Mouse (Mus musculus) gastrocnemius, adult 2 months (tissue): ENCODE data around the gene Snrpg. TPM values are rescaled to one million over a fixed set of nuclear protein-coding genes. Genes with fewer than 3 reads are reported as not detected.

Experiments
- DNase-seq: peaks from one replicate; pipeline ENCODE4 v3.0.0; 2022
- H3K27ac ChIP-seq: fragments of 200-600 bp; 2 replicates; pipeline ENCODE4 v1.8.1; 2022; ENCODE audit warnings: mild to moderate bottlenecking
- H3K4me3 ChIP-seq: fragments of 200-600 bp; 2 replicates; pipeline ENCODE4 v1.8.1; 2022; ENCODE audit warnings: mild to moderate bottlenecking, moderate library complexity
- CTCF ChIP-seq: fragments of 200-600 bp; IDR thresholded peaks from 2 replicates; pipeline ENCODE4 v1.8.1; 2022; ENCODE audit warnings: antibody characterized with exemption, mild to moderate bottlenecking, moderate library complexity
- intact Hi-C: fragments of 180-260 bp; cut with DNase I; formaldehyde crosslinking; loops from one replicate; pipeline ENCODE4 v1.15.1; 2025
- total RNA-seq, 2 experiments: library from RNA; stranded (reverse); gene quantifications; 2 replicates each; pipeline ENCODE4 v1.2.3; 2021

Gene Snrpg
- total RNA-seq, 2 experiments from 2014 or later: 23.3 to 37.8 TPM

- no peak for DNase-seq
- intact Hi-C loops: no loop called here
- Histone ChIP-seq H3K27ac (no peak overlapping the region), H3K4me3 (no peak overlapping the region)
- no peak for TF ChIP-seq CTCF
Observed at GRCm38 (mm10) chr6:86394078-86394720, 23.1 kb downstream of the Snrpg start.

DNA sequence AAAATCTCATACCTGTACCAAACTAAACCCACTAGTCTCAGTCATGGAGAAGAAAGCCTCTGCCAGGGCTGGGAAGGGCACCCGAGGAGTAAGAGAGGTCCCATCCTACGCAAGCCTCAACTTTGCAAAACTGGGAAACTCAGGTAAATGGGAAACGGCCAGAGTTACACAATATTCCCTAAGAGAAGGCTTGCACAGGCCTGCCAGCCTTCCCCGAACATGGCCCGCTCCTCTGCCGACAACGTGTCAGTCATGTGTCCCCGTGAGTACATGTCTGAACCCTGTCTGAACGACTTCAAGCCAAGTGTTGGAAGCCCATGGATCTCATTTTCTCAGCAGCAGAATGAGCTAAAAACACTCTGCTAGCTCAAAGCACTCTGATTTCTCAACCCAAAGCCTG is 23.9 kb downstream of the Snrpg start:
- no peak for TF ChIP-seq CTCF
- intact Hi-C loops: no loop called here
- no peak for DNase-seq
- Histone ChIP-seq H3K4me3 (no peak overlapping the region; the same call in 1 of the 2 replicates), H3K27ac (0 out of 2 replicates have a peak overlapping the region, but pooled peaks have one; percentile 16)

- intact Hi-C loops: no loop called here
- Histone ChIP-seq H3K4me3 (peak overlapping the region; percentile 80), H3K27ac (peak overlapping the region; percentile 87)
- TF ChIP-seq CTCF: no peak
- no peak for DNase-seq
Observed at GRCm38 (mm10) chr6:86395969-86396368, 24.9 kb downstream of the Snrpg start.

DNA sequence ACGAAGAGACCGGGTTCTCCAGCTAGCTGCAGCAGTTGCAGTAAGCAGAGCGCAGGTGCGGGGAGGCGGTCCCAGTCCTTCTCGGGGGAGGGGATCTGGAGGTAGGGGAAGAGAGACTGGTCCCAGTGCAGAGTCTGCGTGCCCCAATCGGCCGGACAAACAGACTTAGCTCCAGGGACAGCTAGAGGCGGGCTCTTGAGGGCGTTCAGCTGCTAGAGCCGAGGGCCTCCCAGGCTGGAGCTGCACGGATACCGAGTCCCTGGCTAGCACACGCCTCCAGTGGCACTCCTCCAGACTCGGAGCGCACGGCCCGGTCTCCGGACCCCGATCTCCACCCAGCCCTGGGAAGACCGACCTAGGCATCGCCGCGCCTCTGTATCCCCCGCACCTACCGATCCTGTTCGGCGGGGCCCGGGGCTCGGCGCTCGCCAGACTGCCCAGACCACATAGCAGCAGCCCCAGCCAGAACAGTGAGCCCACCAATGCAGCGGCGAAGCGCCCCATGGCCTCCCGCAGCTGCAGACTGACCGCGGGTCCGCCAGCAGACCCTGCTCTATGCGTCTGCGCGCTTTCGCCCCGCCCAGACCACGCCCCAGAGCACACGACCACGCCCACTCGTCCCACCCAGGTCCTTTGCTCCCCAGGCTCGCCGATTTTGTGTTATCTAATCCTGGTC is 25.6 kb downstream of the Snrpg start, which contains the start of gene Pcyox1:
TSS of gene Pcyox1 (minus strand) at position 574 of the 676 bp plus-strand sequence.
- peak within 1 kb of the TSS; percentile 80 for H3K4me3 ChIP-seq
- no peak for TF ChIP-seq CTCF
- peak within 1 kb of the TSS; percentile 87 for H3K27ac ChIP-seq
- intact Hi-C loops: no loop called here
- peak; percentile 91 for DNase-seq

GRCm38 (mm10) chr6:86397257-86397980 is 26.3 kb downstream of the Snrpg start:
- intact Hi-C loops: no loop called here
- peak overlapping the region; percentile 80 for H3K4me3 ChIP-seq
- DNase-seq: no peak
- H3K27ac ChIP-seq: peak overlapping the region; percentile 87
- no peak for TF ChIP-seq CTCF

DNA sequence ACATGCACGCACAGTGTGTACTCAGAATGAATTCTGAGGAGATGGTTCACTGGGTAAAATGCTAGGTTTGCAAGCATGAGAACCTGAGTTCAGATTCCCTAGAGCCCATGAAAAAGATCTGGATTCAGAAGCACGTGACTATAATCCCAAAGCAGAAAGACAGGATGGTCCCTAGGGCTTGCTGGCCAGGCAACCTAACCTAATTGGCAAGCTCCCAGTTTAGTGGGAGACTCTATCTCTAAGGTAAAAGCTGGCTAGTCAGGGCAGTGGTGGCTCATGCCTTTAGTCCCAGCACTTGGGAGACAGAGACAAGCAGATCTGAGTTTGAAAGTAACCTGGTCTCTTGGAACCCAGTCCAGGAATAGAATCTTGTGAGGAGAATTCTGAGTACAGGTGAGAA is 27.9 kb downstream of the Snrpg start:
- no peak for DNase-seq
- intact Hi-C loops: no loop called here
- Histone ChIP-seq H3K4me3 (no peak overlapping the region), H3K27ac (no peak overlapping the region)
- no peak for TF ChIP-seq CTCF

GRCm38 (mm10) chr6:86399995-86400394 is 28.9 kb downstream of the Snrpg start:
- Histone ChIP-seq H3K27ac (no peak overlapping the region), H3K4me3 (no peak overlapping the region)
- intact Hi-C loops: loop anchor here (5.0 kb wide), 1 partner anchor 258 kb away; no protein-coding TSS in a partner anchor
- no peak for TF ChIP-seq CTCF
- no peak for DNase-seq

- peak overlapping the region; percentile 48; the same call in 1 of the 2 replicates for H3K27ac ChIP-seq
- TF ChIP-seq CTCF: peak; percentile 88
- peak overlapping the region; percentile 59 for H3K4me3 ChIP-seq
- peak; percentile 79 for DNase-seq
- intact Hi-C loops: loop anchor here (1.0 to 5.0 kb wide), 2 partner anchors 36 to 259 kb away; partner anchors contain the start of gene Fam136a
Observed at GRCm38 (mm10) chr6:86400972-86401371, 29.9 kb downstream of the Snrpg start.

DNA sequence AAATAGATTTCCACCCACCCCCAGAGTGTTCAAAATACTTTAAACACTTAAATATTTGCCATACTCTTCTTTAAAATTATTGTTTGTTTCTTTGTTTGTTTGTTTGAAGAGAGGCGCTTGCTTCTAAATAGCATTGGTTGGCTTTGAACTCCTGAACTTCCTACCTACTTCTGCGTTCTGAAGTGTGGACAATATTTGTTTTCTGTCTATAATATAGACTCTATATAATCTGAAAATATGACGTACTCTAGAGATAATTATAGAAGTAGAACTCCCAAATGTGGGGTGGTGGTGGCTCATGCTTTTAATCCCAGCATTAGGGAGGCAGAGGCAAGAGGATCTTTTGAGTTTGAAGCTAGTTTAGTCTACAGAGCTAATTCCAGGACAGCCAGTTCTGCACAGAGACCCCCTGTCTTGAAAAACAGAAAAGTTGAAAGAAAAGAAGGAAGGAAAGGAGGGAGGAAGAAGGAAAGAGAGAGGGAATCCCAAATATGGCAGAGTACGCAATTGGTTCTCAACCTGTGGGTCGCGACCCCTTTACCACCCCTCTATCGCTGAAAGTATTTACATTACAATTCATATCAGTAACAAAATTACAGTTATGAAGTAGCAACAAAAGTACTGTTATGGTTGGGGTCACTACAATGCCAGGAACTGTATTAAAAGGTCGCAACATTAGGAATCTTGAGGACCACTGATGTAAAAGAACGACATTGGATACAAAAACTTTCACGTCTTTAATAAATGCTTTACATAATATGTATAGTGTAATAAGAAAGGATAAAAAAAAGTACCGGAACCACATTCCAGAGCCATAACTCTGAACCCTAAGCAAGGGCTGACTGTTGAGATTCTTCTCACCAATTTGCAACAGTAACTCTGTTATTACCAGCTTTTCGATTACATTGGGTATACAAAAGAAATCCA is 31.8 kb downstream of the Snrpg start:
- DNase-seq: no peak
- peak overlapping the region; percentile 81 for H3K4me3 ChIP-seq
- intact Hi-C loops: loop anchor here (5.0 kb wide), 1 partner anchor 261 kb away; no protein-coding TSS in a partner anchor
- peak overlapping the region; percentile 95 for H3K27ac ChIP-seq
- no peak for TF ChIP-seq CTCF

DNA sequence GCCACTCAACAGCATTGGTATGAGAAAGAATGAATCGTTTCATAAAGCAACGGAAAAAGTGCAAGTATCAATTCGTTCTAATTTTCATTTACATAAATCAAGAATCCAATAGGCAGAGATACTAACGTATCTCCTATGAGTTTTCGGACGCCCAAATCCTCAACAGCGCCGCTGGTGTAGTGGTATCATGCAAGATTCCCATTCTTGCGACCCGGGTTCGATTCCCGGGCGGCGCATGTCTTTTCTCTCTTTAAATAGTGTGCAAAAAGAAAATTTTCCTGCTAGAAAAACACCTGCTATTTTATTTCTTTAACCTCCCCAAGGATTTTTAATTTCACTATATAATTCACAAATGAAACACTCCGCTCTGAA is 32.6 kb downstream of the Snrpg start:
- peak; percentile 8; the same call in 1 of the 2 replicates for TF ChIP-seq CTCF
- intact Hi-C loops: loop anchor here (5.0 kb wide), 1 partner anchor 261 kb away; no protein-coding TSS in a partner anchor
- peak overlapping the region; percentile 95 for H3K27ac ChIP-seq
- no peak for DNase-seq
- H3K4me3 ChIP-seq: peak overlapping the region; percentile 81

- intact Hi-C loops: loop anchor here (5.0 kb wide), 1 partner anchor 262 kb away; no protein-coding TSS in a partner anchor
- Histone ChIP-seq H3K27ac (peak within 1 kb of the TSS; percentile 95), H3K4me3 (peak within 1 kb of the TSS; percentile 81)
- peak; percentile 99 for DNase-seq
- no peak; the same call in 1 of the 2 replicates for TF ChIP-seq CTCF
Observed at GRCm38 (mm10) chr6:86404100-86404861, 33.2 kb downstream of the Snrpg start, which contains the start of gene Tia1. Tia1 (plus strand) TSS chr6:86404219.
